Mouse (Mus musculus): ENCODE results near the gene Olfr1008. TPM values are rescaled to one million over a fixed set of nuclear protein-coding genes. Genes with fewer than 3 reads are reported as not detected.
"Not testable (repeated sequence)": the region's sequence is repeated elsewhere in the genome, so short reads cannot be mapped to it uniquely, and the experiment has no call there.

Olfr1008 gene
- not detected in 2 replicates for polyA plus RNA-seq (2012; rRNA removed)

- DNase-seq (ENCODE audit: extremely low spot score in 1 of 2, low spot score in 1 of 2) = no peak
Measured at GRCm38 (mm10) chr2:85689131-85689530, at the start of gene Olfr1008. Gene Olfr1008, plus strand, starts transcription at chr2:85689431.

- DNase-seq (ENCODE audit: extremely low spot score in 1 of 2, low spot score in 1 of 2) = no peak
Measured at GRCm38 (mm10) chr2:85650604-85651003, 38.6 kb upstream of the Olfr1008 start, which contains the start of gene Olfr1002. Gene Olfr1002, minus strand, starts transcription at chr2:85650704.

- not testable (repeated sequence) for DNase-seq (ENCODE audit: extremely low spot score in 1 of 2, low spot score in 1 of 2)
Measured at GRCm38 (mm10) chr2:85664355-85664754, 24.9 kb upstream of the Olfr1008 start, which contains the start of gene Olfr154. Gene Olfr154, minus strand, starts transcription at chr2:85664455.

- no peak for DNase-seq (ENCODE audit: extremely low spot score in 1 of 2, low spot score in 1 of 2)
Measured at GRCm38 (mm10) chr2:85678667-85679066, 10.6 kb upstream of the Olfr1008 start, which contains the start of gene Olfr1006. Gene Olfr1006, minus strand, starts transcription at chr2:85678767.

- not testable (repeated sequence) for DNase-seq (ENCODE audit: extremely low spot score in 1 of 2, low spot score in 1 of 2)
Measured at GRCm38 (mm10) chr2:85710680-85711079, 21.4 kb downstream of the Olfr1008 start.

GRCm38 (mm10) chr2:85711159-85711558 is 21.9 kb downstream of the Olfr1008 start:
- no peak for DNase-seq (ENCODE audit: extremely low spot score in 1 of 2, low spot score in 1 of 2)

GRCm38 (mm10) chr2:85715119-85715518 is 25.9 kb downstream of the Olfr1008 start, which contains the start of gene Olfr1009:
Gene Olfr1009, plus strand, starts transcription at chr2:85715419.
- DNase-seq (ENCODE audit: extremely low spot score in 1 of 2, low spot score in 1 of 2) = no peak

GRCm38 (mm10) chr2:85725793-85726192 is 36.6 kb downstream of the Olfr1008 start:
- peak in 1 of 2 experiments; percentile 62 for DNase-seq (ENCODE audit: extremely low spot score in 1 of 2, low spot score in 1 of 2)

Other genes starting within 250 kb of the Olfr1008 start
- not detected in 2 replicates for gene Olfr995, start 245.8 kb upstream of the Olfr1008 start, polyA plus RNA-seq (2012; rRNA removed)
- not detected in 2 replicates for gene 4833423E24Rik, start 170.4 kb upstream of the Olfr1008 start, polyA plus RNA-seq (2012; rRNA removed)
- gene Olfr996, start 110.2 kb upstream of the Olfr1008 start, polyA plus RNA-seq (2012; rRNA removed) = not detected in 2 replicates
- gene Olfr998, start 100.5 kb upstream of the Olfr1008 start, polyA plus RNA-seq (2012; rRNA removed) = not detected in 2 replicates
- not detected in 2 replicates for gene Olfr1000, start 77.5 kb upstream of the Olfr1008 start, polyA plus RNA-seq (2012; rRNA removed)
- not detected in 2 replicates for gene Olfr1002, start 38.7 kb upstream of the Olfr1008 start, polyA plus RNA-seq (2012; rRNA removed)
- gene Olfr154, start 25.0 kb upstream of the Olfr1008 start, polyA plus RNA-seq (2012; rRNA removed) = not detected in 2 replicates
- gene Olfr1006, start 10.7 kb upstream of the Olfr1008 start, polyA plus RNA-seq (2012; rRNA removed) = not detected in 2 replicates
- 0.06 TPM in 1 of 2 replicates, not detected in the other for gene Olfr1009, start 26.0 kb downstream of the Olfr1008 start, polyA plus RNA-seq (2012; rRNA removed)
- gene Olfr1012, start 73.3 kb downstream of the Olfr1008 start, polyA plus RNA-seq (2012; rRNA removed) = not detected in 2 replicates
- gene Olfr1013, start 77.7 kb downstream of the Olfr1008 start, polyA plus RNA-seq (2012; rRNA removed) = 0.10 TPM in 1 of 2 replicates, not detected in the other
- gene Olfr1014, start 83.3 kb downstream of the Olfr1008 start, polyA plus RNA-seq (2012; rRNA removed) = not detected in 2 replicates
- gene Olfr1015, start 92.6 kb downstream of the Olfr1008 start, polyA plus RNA-seq (2012; rRNA removed) = not detected in 2 replicates
- not detected in 2 replicates for gene Olfr1016, start 113.1 kb downstream of the Olfr1008 start, polyA plus RNA-seq (2012; rRNA removed)
- 0.27 TPM in 1 of 2 replicates, not detected in the other for gene Olfr1018, start 129.0 kb downstream of the Olfr1008 start, polyA plus RNA-seq (2012; rRNA removed)
- gene Olfr1019, start 156.1 kb downstream of the Olfr1008 start, polyA plus RNA-seq (2012; rRNA removed) = 0.06 TPM in 1 of 2 replicates, not detected in the other
- gene Olfr1020, start 157.6 kb downstream of the Olfr1008 start, polyA plus RNA-seq (2012; rRNA removed) = not detected in 2 replicates
- gene Olfr1022, start 179.2 kb downstream of the Olfr1008 start, polyA plus RNA-seq (2012; rRNA removed) = not detected in 2 replicates
- not detected in 2 replicates for gene Olfr1023, start 196.2 kb downstream of the Olfr1008 start, polyA plus RNA-seq (2012; rRNA removed)
- not detected in 2 replicates for gene Olfr1024, start 215.6 kb downstream of the Olfr1008 start, polyA plus RNA-seq (2012; rRNA removed)
- not detected in 2 replicates for gene Olfr1025-ps1, start 225.8 kb downstream of the Olfr1008 start, polyA plus RNA-seq (2012; rRNA removed)
- not detected in 2 replicates for gene Olfr1026, start 232.1 kb downstream of the Olfr1008 start, polyA plus RNA-seq (2012; rRNA removed)